Mouse (Mus musculus): ENCODE measurements around the gene Cacna1d.

DNA sequence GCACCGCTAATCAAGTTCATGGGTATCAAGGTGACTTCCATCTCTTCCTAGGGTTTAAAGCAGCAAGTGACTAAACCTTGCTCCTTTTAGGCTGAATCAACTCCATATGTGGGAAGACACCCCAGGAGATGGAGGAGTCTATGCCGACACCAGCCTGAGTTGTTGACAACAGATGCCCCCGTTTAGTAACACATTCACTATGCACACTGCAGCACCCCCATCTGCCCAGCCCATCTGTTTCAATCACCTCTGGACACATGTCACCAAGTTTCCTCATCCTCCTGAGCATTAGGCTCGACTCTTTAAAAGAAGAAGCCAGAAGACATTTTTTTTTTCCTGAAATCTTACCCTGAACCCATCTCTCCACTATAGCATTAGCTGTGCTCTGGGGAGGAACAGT lies 242.4 kb downstream of the Cacna1d start:
- TF ChIP-seq CTCF (IDR thresholded peaks at IDR 0.05; ENCODE audit: low read depth, low read length) (no peak), POLR2A (IDR thresholded peaks at IDR 0.05; ENCODE audit: extremely low read depth, insufficient read depth, low read length) (no peak)

Measured in liver, adult 2 months (tissue).